Mouse (Mus musculus) CH12.LX (cell line): ENCODE measurements at regions not wholly inside any gene's neighbourhood (a gene's known extent, or its start where the extent isn't known, plus 50 kb on each side); places are given as distances from the start of the nearest gene placed in this dataset.

Source experiments
- DNase-seq: peaks from one replicate; pipeline ENCODE4 v3.0.0-alpha.2; 2013; ENCODE audit errors: extremely low read depth
- H3K27ac ChIP-seq: 2 replicates; pipeline ENCODE4 v1.5.1; 2012; ENCODE audit warnings: low read depth, mild to moderate bottlenecking, control low read depth, moderate library complexity; ENCODE audit not compliant: insufficient read depth
- H3K27me3 ChIP-seq: replicated peaks from 2 replicates; pipeline ENCODE3; 2012; ENCODE audit warnings: inconsistent platforms
- H3K36me3 ChIP-seq, 2 experiments: replicated peaks in 1 of 2; 2 replicates each; pipeline versions ENCODE3 to v1.6.1; 2012; ENCODE audit warnings: inconsistent platforms in 1 of 2, low read length in 1 of 2, mild to moderate bottlenecking in 1 of 2, mixed read lengths in 1 of 2, moderate library complexity in 1 of 2; ENCODE audit not compliant: control insufficient read depth in 1 of 2, insufficient read depth in 1 of 2
- H3K4me1 ChIP-seq, 2 experiments: 2 replicates each; pipeline ENCODE4 v1.6.1; 2012; ENCODE audit warnings: inconsistent platforms in 1 of 2, moderate library complexity in 1 of 2; ENCODE audit not compliant: insufficient read depth in 2 of 2, control insufficient read depth in 1 of 2
- H3K4me2 ChIP-seq: 2 replicates; pipeline ENCODE4 v1.6.1; 2012; ENCODE audit warnings: low read depth, mild to moderate bottlenecking, control low read depth; ENCODE audit not compliant: poor library complexity, insufficient read depth, severe bottlenecking
- H3K4me3 ChIP-seq, 3 experiments: fragments of 150-350 bp in 1 of 3; sonication (generic) in 1 of 3; replicated peaks in 1 of 3; 2 replicates each; pipeline versions ENCODE3 to v1.5.1; 2011 to 2012; ENCODE audit warnings: low read depth in 2 of 3, low read length in 2 of 3, mild to moderate bottlenecking in 2 of 3, moderate library complexity in 2 of 3, control low read depth in 1 of 3, improper control_type of control experiment in 1 of 3, inconsistent platforms in 1 of 3, mixed read lengths in 1 of 3; ENCODE audit not compliant: poor library complexity in 1 of 3
- H3K79me2 ChIP-seq: replicated peaks from 2 replicates; pipeline ENCODE4 v1.6.1; 2012; ENCODE audit warnings: mild to moderate bottlenecking, moderate library complexity; ENCODE audit not compliant: control insufficient read depth, poor library complexity, insufficient read depth, severe bottlenecking; ENCODE audit errors: extremely low read depth
- H3K9ac ChIP-seq: 2 replicates; pipeline ENCODE4 v1.6.1; 2012; ENCODE audit warnings: low read depth, mild to moderate bottlenecking, control low read depth, moderate library complexity; ENCODE audit not compliant: insufficient read depth
- H3K9me3 ChIP-seq: replicated peaks from 2 replicates; pipeline ENCODE3; 2012; ENCODE audit warnings: low read length, inconsistent platforms, mixed read lengths
- CHD2 ChIP-seq: IDR thresholded peaks from 2 replicates; pipeline ENCODE4 v1.6.1; 2011; ENCODE audit warnings: low read length, improper control_type of control experiment
- ELF1 ChIP-seq: IDR thresholded peaks from 2 replicates; pipeline ENCODE4 v1.6.1; 2014; ENCODE audit warnings: low read depth, mild to moderate bottlenecking, inconsistent platforms, low read length, improper control_type of control experiment
- EP300 ChIP-seq: IDR thresholded peaks from 2 replicates; pipeline ENCODE4 v1.6.1; 2011; ENCODE audit warnings: low read length, improper control_type of control experiment
- HCFC1 ChIP-seq: IDR thresholded peaks from 2 replicates; pipeline ENCODE4 v1.6.1; 2012; ENCODE audit warnings: low read depth, mild to moderate bottlenecking, inconsistent platforms, low read length, improper control_type of control experiment
- IRF4 ChIP-seq: IDR thresholded peaks from 2 replicates; pipeline ENCODE4 v1.6.1; 2014; ENCODE audit warnings: low read depth, mild to moderate bottlenecking, inconsistent platforms, low read length, improper control_type of control experiment
- KAT2A ChIP-seq: IDR thresholded peaks from 2 replicates; pipeline ENCODE4 v1.6.1; 2012; ENCODE audit warnings: low read length, improper control_type of control experiment, inconsistent platforms; ENCODE audit not compliant: insufficient replicate concordance
- MAZ ChIP-seq: IDR thresholded peaks from 2 replicates; pipeline ENCODE4 v1.6.1; 2012; ENCODE audit warnings: low read depth, mild to moderate bottlenecking, inconsistent platforms, low read length, improper control_type of control experiment, moderate library complexity
- MEF2A ChIP-seq: IDR thresholded peaks from 2 replicates; pipeline ENCODE4 v1.6.1; 2014; ENCODE audit warnings: low read depth, mild to moderate bottlenecking, inconsistent platforms, low read length, improper control_type of control experiment, borderline replicate concordance
- MYC ChIP-seq: IDR thresholded peaks from 2 replicates; pipeline ENCODE4 v1.6.1; 2011; ENCODE audit warnings: low read depth, mild to moderate bottlenecking, improper control_type of control experiment, low read length
- NELFE ChIP-seq: IDR thresholded peaks from 2 replicates; pipeline ENCODE4 v1.6.1; 2011; ENCODE audit warnings: low read depth, low read length, improper control_type of control experiment
- RAD21 ChIP-seq: IDR thresholded peaks from 2 replicates; pipeline ENCODE4 v1.6.1; 2011; ENCODE audit warnings: low read depth, mild to moderate bottlenecking, low read length, improper control_type of control experiment, moderate library complexity
- RCOR1 ChIP-seq: conservative IDR thresholded peaks from 2 replicates; pipeline ENCODE4 v1.6.1; 2012; ENCODE audit warnings: low read depth, mild to moderate bottlenecking, inconsistent platforms, low read length, improper control_type of control experiment
- SMC3 ChIP-seq: IDR thresholded peaks from 2 replicates; pipeline ENCODE4 v1.6.1; 2011; ENCODE audit warnings: low read depth, low read length, improper control_type of control experiment
- TBP ChIP-seq: conservative IDR thresholded peaks from 2 replicates; pipeline ENCODE4 v1.6.1; 2011; ENCODE audit warnings: low read depth, low read length, improper control_type of control experiment
- UBTF ChIP-seq: IDR thresholded peaks from 2 replicates; pipeline ENCODE4 v1.6.1; 2012; ENCODE audit warnings: low read depth, mild to moderate bottlenecking, inconsistent platforms, low read length, improper control_type of control experiment, moderate library complexity
- USF1 ChIP-seq: IDR thresholded peaks from 2 replicates; pipeline ENCODE4 v1.6.1; 2014; ENCODE audit warnings: low read depth, mild to moderate bottlenecking, inconsistent platforms, low read length, improper control_type of control experiment
- ZC3H11A ChIP-seq: IDR thresholded peaks from 2 replicates; pipeline ENCODE4 v1.6.1; 2012; ENCODE audit warnings: low read depth, mild to moderate bottlenecking, inconsistent platforms, low read length, improper control_type of control experiment
- ZKSCAN1 ChIP-seq: IDR thresholded peaks from 2 replicates; pipeline ENCODE4 v1.6.1; 2012; ENCODE audit warnings: low read depth, inconsistent platforms, low read length, improper control_type of control experiment, borderline replicate concordance
- ZMIZ1 ChIP-seq: IDR thresholded peaks from 2 replicates; pipeline ENCODE4 v1.6.1; 2012; ENCODE audit warnings: low read depth, mild to moderate bottlenecking, inconsistent platforms, low read length, improper control_type of control experiment
- ZNF384 ChIP-seq: IDR thresholded peaks from 2 replicates; pipeline ENCODE4 v1.6.1; 2012; ENCODE audit warnings: low read depth, low read length, improper control_type of control experiment, inconsistent platforms
- dilution Hi-C: fragments of 300-500 bp; cut with MboI; formaldehyde crosslinking; loops from 2 replicates; pipeline ENCODE4 v1.14.3; 2020; ENCODE audit warnings: low sequenced_read_pairs; ENCODE audit not compliant: extremely low pct_unique_long_range_greater_than_20kb, extremely low pct_ligation_motif_present
- in situ Hi-C: fragments of 300-500 bp; cut with MboI; formaldehyde crosslinking; loops from 3 replicates; pipeline ENCODE4 v1.14.3; 2019; ENCODE audit warnings: low sequenced_read_pairs, low pct_ligation_motif_present, low pct_unique_long_range_greater_than_20kb, mixed read lengths

DNA sequence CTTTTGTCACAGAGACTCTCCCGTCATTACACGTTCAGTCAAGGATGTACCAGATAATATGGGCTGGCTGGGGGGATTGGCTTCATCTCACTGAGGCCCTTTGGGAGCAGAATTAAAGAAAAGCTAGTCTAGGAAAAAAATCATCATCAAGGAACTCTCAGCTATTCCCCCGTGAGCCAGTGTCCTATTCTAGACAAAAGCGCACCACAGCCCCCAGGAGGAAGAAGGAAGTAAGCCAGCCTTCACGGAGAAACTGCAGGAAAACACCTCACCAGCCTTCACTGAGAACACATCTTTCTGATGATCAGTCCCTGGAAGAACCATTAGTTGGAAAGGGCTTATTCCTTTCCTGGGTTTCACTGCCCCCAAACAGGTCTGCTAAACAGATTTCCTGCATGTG lies 154.8 kb upstream of the Dapk1 start:
- no peak for DNase-seq
- Histone ChIP-seq H3K27me3 (no peaks in the 10 kb centered on the region), H3K27ac (no peak overlapping the region), H3K9ac (no peak overlapping the region), H3K4me1 (no peaks in the 10 kb centered on the region), H3K4me2 (no peak overlapping the region), H3K9me3 (peaks cover 66% of the 10 kb centered on the region), H3K4me3 (no peak overlapping the region), H3K36me3 (no peaks in the 10 kb centered on the region), H3K79me2 (no peaks in the 10 kb centered on the region)
- dilution Hi-C loops = no loop called here
- in situ Hi-C loops = no loop called here
- no peak for TF ChIP-seq EP300
- no peak for TF ChIP-seq ZKSCAN1
- no peak for TF ChIP-seq UBTF
- no peak for TF ChIP-seq USF1
- no peak for TF ChIP-seq MEF2A
- no peak for TF ChIP-seq ZC3H11A
- no peak for TF ChIP-seq MAZ
- TF ChIP-seq TBP = no peak
- TF ChIP-seq ZMIZ1 = no peak
- TF ChIP-seq MYC = no peak
- TF ChIP-seq CHD2 = no peak
- no peak for TF ChIP-seq IRF4
- TF ChIP-seq ELF1 = no peak

DNA sequence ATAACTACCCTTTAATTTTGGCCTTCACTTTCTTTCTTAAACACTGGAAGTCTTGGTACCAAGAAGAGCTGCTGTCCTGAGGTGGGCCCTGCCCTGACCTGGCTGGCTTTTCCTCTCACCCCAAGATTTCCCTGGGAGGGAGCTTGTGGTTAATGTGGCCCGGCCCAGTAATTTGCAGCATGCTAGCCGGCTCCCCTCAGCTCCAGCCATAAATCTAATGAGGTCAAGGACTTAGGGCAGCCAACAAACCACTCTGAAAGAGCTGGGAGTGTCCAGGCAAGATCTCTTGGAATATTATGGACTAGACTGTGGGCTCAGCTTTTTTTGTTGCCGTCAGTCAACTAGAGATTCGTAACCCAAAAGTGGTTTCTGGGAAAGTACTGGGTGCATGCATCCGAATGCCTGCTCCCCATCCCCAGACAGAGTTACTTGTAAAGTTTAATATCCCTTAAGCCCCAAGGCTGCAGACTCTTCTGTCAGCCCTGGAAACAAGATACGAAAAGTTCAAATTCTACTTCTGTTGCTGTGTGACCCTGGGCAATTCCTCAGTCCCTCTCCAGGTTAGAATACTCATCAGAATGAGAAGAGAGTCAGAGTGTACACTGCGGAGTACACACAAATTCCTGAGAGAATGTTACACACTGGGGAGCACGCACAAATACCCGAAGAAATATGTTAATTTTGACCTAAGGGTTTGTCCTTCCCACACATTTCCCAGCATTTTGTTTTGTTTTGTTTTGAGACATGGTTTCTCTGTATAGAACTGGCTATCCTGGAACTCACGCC lies 150.8 kb upstream of the Dapk1 start:
- Histone ChIP-seq H3K79me2 (no peaks in the 10 kb centered on the region), H3K27me3 (no peaks in the 10 kb centered on the region)
- TF ChIP-seq ZNF384 (no peak), ZC3H11A (no peak), NELFE (no peak), UBTF (no peak), RAD21 (no peak), ZKSCAN1 (no peak), HCFC1 (no peak), RCOR1 (no peak), KAT2A (no peak), ELF1 (no peak), MAZ (no peak), SMC3 (no peak), MYC (no peak), TBP (no peak), IRF4 (no peak)
- TF ChIP-seq, all 38 proteins: peak for 0
- dilution Hi-C loops (no loop called here), in situ Hi-C loops (loop anchor here (25.0 kb wide), 1 partner anchor 564 kb away; no protein-coding TSS in a partner anchor)
- no peaks in the 10 kb centered on the region for H3K4me1 ChIP-seq
- H3K4me2 ChIP-seq = no peak overlapping the region
- no peak overlapping the region for H3K27ac ChIP-seq
- no peaks in the 10 kb centered on the region for H3K36me3 ChIP-seq
- peaks cover 80% of the 10 kb centered on the region for H3K9me3 ChIP-seq
- H3K9ac ChIP-seq = no peak overlapping the region
- DNase-seq = no peak
- no peak overlapping the region for H3K4me3 ChIP-seq
